Comparison of ENCODE assay signal across 9 mouse cellular contexts in genomic region chr15:57509185-57510172, GRCm38 (mm10). TPM values are rescaled to one million over a fixed set of nuclear protein-coding genes. Genes with fewer than 3 reads are reported as not detected.
DNase-seq lines count a peak whose midpoint lies in the region; ATAC-seq and TF ChIP-seq lines count a peak whose summit lies in the region.
"Had no signal": no experiment of that assay in that cellular context is flagged by ENCODE, and none has a peak within 500 bp of the region (broad histone marks: within the 10 kb centered on the region; RNA-seq: fewer than 3 reads in every experiment).

No protein-coding gene starts in this region.

- TF ChIP-seq POLR2A in kidney, adult 2 months (IDR thresholded peaks at IDR 0.05; ENCODE audit: low read depth, low read length): no peak

- no peaks in the 10 kb centered on the region for H3K27me3 ChIP-seq in kidney, adult 2 months (replicated peaks; ENCODE audit: control insufficient read depth, insufficient read depth, low read length)
- no peaks in the 10 kb centered on the region for H3K27me3 ChIP-seq in forebrain, embryonic 14.5 days (replicated peaks; ENCODE audit: control insufficient read depth, insufficient read depth, low read length)
- no peaks in the 10 kb centered on the region for H3K27me3 ChIP-seq in neural tube, embryonic 11.5 days (ENCODE audit: control insufficient read depth, insufficient read depth, low read length)
- no peaks in the 10 kb centered on the region for H3K27me3 ChIP-seq in liver, postnatal 0 days (ENCODE audit: insufficient read depth, low read length)

- no peak overlapping the region for H3K4me3 ChIP-seq in kidney, adult 2 months (ENCODE audit: insufficient read depth, low read depth, low read length)
- H3K4me3 ChIP-seq in forebrain, embryonic 14.5 days (ENCODE audit: low read depth, low read length): no peak overlapping the region
- no peak overlapping the region for H3K4me3 ChIP-seq in neural tube, embryonic 11.5 days (ENCODE audit: low read depth, low read length)
- H3K4me3 ChIP-seq in liver, postnatal 0 days (ENCODE audit: low read depth, low read length): no peak overlapping the region
- H3K4me3 ChIP-seq: erythroblast, embryonic 14.5 days had no signal

- DNase-seq in kidney, postnatal 4 days: peak; percentile 51 to 55
- DNase-seq in kidney, adult 2 months: no peak
- peak; percentile 3 for DNase-seq in brain, adult 2 months (ENCODE audit: low read depth, low spot score)
- peak; percentile 24 for DNase-seq in forebrain, embryonic 14.5 days (ENCODE audit: low spot score)
- DNase-seq in neural tube, embryonic 11.5 days (ENCODE audit: low spot score): peak; percentile 66
- no peak for DNase-seq in right cerebral cortex, adult 2 months (ENCODE audit: low spot score in 2 of 2)
- DNase-seq in liver, postnatal 0 days: no peak

- no peaks in the 10 kb centered on the region for H3K36me3 ChIP-seq in kidney, adult 2 months (ENCODE audit: control insufficient read depth, insufficient read depth, low read length)
- no peaks in the 10 kb centered on the region for H3K36me3 ChIP-seq in forebrain, embryonic 14.5 days (ENCODE audit: control insufficient read depth, insufficient read depth, low read length)
- H3K36me3 ChIP-seq in neural tube, embryonic 11.5 days (ENCODE audit: control insufficient read depth, insufficient read depth, low read length): no peaks in the 10 kb centered on the region
- no peaks in the 10 kb centered on the region for H3K36me3 ChIP-seq in liver, postnatal 0 days (replicated peaks; ENCODE audit: insufficient read depth, low read length)

- 37% methylated on average over 21 of the region's 21 CpGs for WGBS in kidney, adult 2 months
- WGBS in forebrain, embryonic 14.5 days: 38% methylated on average over 21 of the region's 21 CpGs
- 38% methylated on average over 21 of the region's 21 CpGs for WGBS in neural tube, embryonic 11.5 days
- WGBS in liver, postnatal 0 days (ENCODE audit: insufficient replicate concordance): 56% methylated on average over 21 of the region's 21 CpGs

- TF ChIP-seq CTCF in kidney, adult 2 months (conservative IDR thresholded peaks at IDR 0.05; ENCODE audit: insufficient read depth, insufficient read length, low read depth, low read length): no peak
- no peak for TF ChIP-seq CTCF in liver, postnatal 0 days (IDR thresholded peaks at IDR 0.05; ENCODE audit: low read depth)

- TF ChIP-seq EP300 in liver, postnatal 0 days (IDR thresholded peaks at IDR 0.05; ENCODE audit: low read depth): no peak

- no peaks in the 10 kb centered on the region for H3K4me1 ChIP-seq in kidney, adult 2 months (ENCODE audit: control insufficient read depth, insufficient read depth, low read length)
- H3K4me1 ChIP-seq in forebrain, embryonic 14.5 days (ENCODE audit: control insufficient read depth, insufficient read depth, low read length): no peaks in the 10 kb centered on the region; the same call in 1 of the 2 replicates
- no peaks in the 10 kb centered on the region for H3K4me1 ChIP-seq in neural tube, embryonic 11.5 days (ENCODE audit: control insufficient read depth, insufficient read depth, low read length)
- H3K4me1 ChIP-seq in liver, postnatal 0 days (ENCODE audit: insufficient read depth): no peaks in the 10 kb centered on the region

- no peak overlapping the region for H3K9ac ChIP-seq in forebrain, embryonic 14.5 days (ENCODE audit: low read length)
- no peak overlapping the region; the same call in 1 of the 2 replicates for H3K9ac ChIP-seq in neural tube, embryonic 11.5 days (ENCODE audit: low read length)
- H3K9ac ChIP-seq in liver, postnatal 0 days (replicated peaks): no peak overlapping the region

- no peaks in the 10 kb centered on the region for H3K9me3 ChIP-seq in forebrain, embryonic 14.5 days (replicated peaks; ENCODE audit: control insufficient read depth, low read length)
- H3K9me3 ChIP-seq in neural tube, embryonic 11.5 days (ENCODE audit: control insufficient read depth, low read length): no peaks in the 10 kb centered on the region
- H3K9me3 ChIP-seq in liver, postnatal 0 days (ENCODE audit: low read length): no peaks in the 10 kb centered on the region

- ATAC-seq in forebrain, embryonic 14.5 days: 0 out of 2 replicates have a peak, but pooled peaks have one; percentile 28
- peak; percentile 33; the same call in 1 of the 2 replicates for ATAC-seq in neural tube, embryonic 11.5 days (ENCODE audit: insufficient read depth, low FRiP score, low TSS enrichment)
- ATAC-seq in liver, postnatal 0 days: no peak

- no peak overlapping the region for H3K27ac ChIP-seq in kidney, adult 2 months (ENCODE audit: insufficient read depth, low read depth, low read length)
- no peak overlapping the region for H3K27ac ChIP-seq in forebrain, embryonic 14.5 days (ENCODE audit: low read depth, low read length)
- H3K27ac ChIP-seq in neural tube, embryonic 11.5 days (ENCODE audit: low read depth, low read length): no peak overlapping the region
- H3K27ac ChIP-seq in liver, postnatal 0 days (ENCODE audit: low read depth): no peak overlapping the region

- no peak overlapping the region for H3K4me2 ChIP-seq in forebrain, embryonic 14.5 days (ENCODE audit: low read length)
- H3K4me2 ChIP-seq in neural tube, embryonic 11.5 days (ENCODE audit: low read depth): no peak overlapping the region
- no peak overlapping the region for H3K4me2 ChIP-seq in liver, postnatal 0 days (ENCODE audit: low read depth, low read length)

RNA-seq across cellular contexts. Expression of gene Slc22a22, which starts 32.1 kb away (rescaled TPM):
- polyA plus RNA-seq in kidney, adult 2 months (2012; rRNA removed): 20.6 and 34.5 TPM in 2 replicates
- polyA plus RNA-seq in forebrain, embryonic 14.5 days (2014; fragmentation: Nextera tagmentation; extraction: Ambion mirVana): not detected in 2 replicates
- not detected in 2 replicates for polyA plus RNA-seq in neural tube, embryonic 11.5 days (2014; fragmentation: Nextera tagmentation; extraction: Ambion mirVana)
- polyA plus RNA-seq in liver, postnatal 0 days (2015; fragmentation: Nextera tagmentation; extraction: Ambion mirVana): not detected in 2 replicates
- polyA plus RNA-seq: erythroblast, embryonic 14.5 days; intestine, embryonic 14.5 days had no signal

Comparison
In these comparisons a context has a peak if more than half of its experiments do, and no peak if none do; other contexts are left out.
1. DNase-seq: peak in kidney, postnatal 4 days (2 of 2), brain, adult 2 months (single experiment), forebrain, embryonic 14.5 days (single experiment) and neural tube, embryonic 11.5 days (single experiment); none in kidney, adult 2 months (single experiment), right cerebral cortex, adult 2 months (0 of 2) and liver, postnatal 0 days (single experiment).
2. RNA of gene Slc22a22, which starts 32.1 kb away (polyA plus RNA-seq): 20.6 to 34.5 TPM in kidney, adult 2 months; not detected in forebrain, embryonic 14.5 days, not detected in neural tube, embryonic 11.5 days and not detected in liver, postnatal 0 days; every median in the first group is over 10 times any median in the second.